Mouse (Mus musculus) myocyte (in vitro differentiated cells): ENCODE results near the gene Barx1. TPM values are rescaled to one million over a fixed set of nuclear protein-coding genes. Genes with fewer than 3 reads are reported as not detected.

ENCODE experiments used
- H3K27me3 ChIP-seq: one replicate; pipeline ENCODE4 v1.6.1; 2011; ENCODE audit not compliant: control insufficient read depth, insufficient read depth, insufficient read length
- H3K36me3 ChIP-seq: one replicate; pipeline ENCODE4 v1.6.1; 2011; ENCODE audit not compliant: control insufficient read depth, insufficient read depth
- H3K4me2 ChIP-seq: one replicate; pipeline ENCODE4 v1.6.1; 2011; ENCODE audit warnings: low read depth, control low read depth
- H3K4me3 ChIP-seq: one replicate; pipeline ENCODE4 v1.5.1; 2011; ENCODE audit warnings: mild to moderate bottlenecking, control low read depth, moderate library complexity
- H3K79me2 ChIP-seq: one replicate; pipeline ENCODE4 v1.6.1; 2011; ENCODE audit not compliant: control insufficient read depth, insufficient read depth
- H3ac ChIP-seq: one replicate; pipeline ENCODE4 v1.6.1; 2011; ENCODE audit not compliant: control insufficient read depth, insufficient read length
- CEBPB ChIP-seq: IDR thresholded peaks from 2 replicates; pipeline ENCODE4 v1.6.1; 2011; ENCODE audit warnings: mild to moderate bottlenecking, moderate library complexity; ENCODE audit not compliant: poor library complexity, insufficient read depth, severe bottlenecking
- E2F4 ChIP-seq: IDR thresholded peaks from one replicate; pipeline ENCODE4 v1.6.1; 2011; ENCODE audit warnings: mild to moderate bottlenecking, control low read depth, moderate library complexity; ENCODE audit not compliant: insufficient read depth
- MAX ChIP-seq: IDR thresholded peaks from one replicate; pipeline ENCODE4 v1.6.1; 2011; ENCODE audit warnings: low read depth, mild to moderate bottlenecking, control low read depth
- MYOD1 ChIP-seq, 3 experiments: IDR thresholded peaks; one replicate each; pipeline ENCODE4 v1.6.1; 2011; ENCODE audit warnings: control low read depth in 2 of 3, low read depth in 2 of 3, mild to moderate bottlenecking in 2 of 3, moderate library complexity in 1 of 3; ENCODE audit not compliant: insufficient read length in 2 of 3, control insufficient read depth in 1 of 3
- MYOG ChIP-seq, 3 experiments: IDR thresholded peaks; one replicate each; pipeline ENCODE4 v1.6.1; 2011; ENCODE audit warnings: control low read depth in 2 of 3, low read depth in 2 of 3, mild to moderate bottlenecking in 2 of 3; ENCODE audit not compliant: insufficient read length in 2 of 3, control insufficient read depth in 1 of 3, insufficient read depth in 1 of 3
- POLR2A ChIP-seq: IDR thresholded peaks from one replicate; pipeline ENCODE4 v1.6.1; 2011; ENCODE audit warnings: low read depth, mild to moderate bottlenecking, control low read depth, moderate library complexity; ENCODE audit not compliant: insufficient read length
- POLR2AphosphoS2 ChIP-seq: IDR thresholded peaks from one replicate; pipeline ENCODE4 v1.6.1; 2011; ENCODE audit warnings: low read depth, control low read depth; ENCODE audit not compliant: insufficient read length
- REST ChIP-seq: IDR thresholded peaks from one replicate; pipeline ENCODE4 v1.6.1; 2011; ENCODE audit warnings: mild to moderate bottlenecking, control low read depth, moderate library complexity; ENCODE audit not compliant: insufficient read depth, insufficient read length
- SRF ChIP-seq: IDR thresholded peaks from one replicate; pipeline ENCODE4 v1.6.1; 2011; ENCODE audit warnings: low read depth; ENCODE audit not compliant: control insufficient read depth, insufficient read length
- TCF12 ChIP-seq: IDR thresholded peaks from one replicate; pipeline ENCODE4 v1.6.1; 2011; ENCODE audit warnings: mild to moderate bottlenecking, control low read depth; ENCODE audit not compliant: poor library complexity, insufficient read depth, severe bottlenecking
- TCF3 ChIP-seq: IDR thresholded peaks from one replicate; pipeline ENCODE4 v1.6.1; 2011; ENCODE audit warnings: low read depth, control low read depth; ENCODE audit not compliant: insufficient read length
- USF1 ChIP-seq: IDR thresholded peaks from one replicate; pipeline ENCODE4 v1.6.1; 2011; ENCODE audit warnings: low read depth, mild to moderate bottlenecking, control low read depth, moderate library complexity
- polyA plus RNA-seq: library from polyadenylated mRNA; unstranded; fragments of >200 nt; fragmentation: generic; extraction: Trizol; gene quantifications from one replicate; pipeline ENCODE4 v1.2.1, GENCODE M21; 2012; ENCODE audit warnings: missing spikeins

Barx1 gene
- polyA plus RNA-seq, 1 experiment, result not detected

GRCm38 (mm10) chr13:48686666-48687065, 23.9 kb downstream of the Barx1 start:
- H3K36me3 ChIP-seq, result no peaks in the 10 kb centered on the region
- H3K4me2 ChIP-seq, result no peak overlapping the region
- no peak overlapping the region for H3ac ChIP-seq
- no peak for TF ChIP-seq USF1
- TF ChIP-seq POLR2A, result no peak
- H3K4me3 ChIP-seq, result no peak overlapping the region
- no peaks in the 10 kb centered on the region for H3K79me2 ChIP-seq
- H3K27me3 ChIP-seq, result peaks cover 64% of the 10 kb centered on the region

- no peak overlapping the region for H3K4me2 ChIP-seq
- H3ac ChIP-seq, result no peak overlapping the region
- TF ChIP-seq MAX (no peak), SRF (no peak), CEBPB (no peak), POLR2AphosphoS2 (no peak), TCF3 (no peak), E2F4 (no peak), MYOD1 (IDR thresholded peaks at IDR 0.05; ENCODE audit: control insufficient read depth in 1 of 3, insufficient read length in 2 of 3, low read depth in 2 of 3) (no peak)
- H3K79me2 ChIP-seq, result no peaks in the 10 kb centered on the region
- H3K27me3 ChIP-seq, result peaks cover 78% of the 10 kb centered on the region
- H3K4me3 ChIP-seq, result no peak overlapping the region
- no peaks in the 10 kb centered on the region for H3K36me3 ChIP-seq
Observed at GRCm38 (mm10) chr13:48691991-48692390, 29.2 kb downstream of the Barx1 start.

GRCm38 (mm10) chr13:48694090-48695064, 31.6 kb downstream of the Barx1 start:
- Histone ChIP-seq H3K36me3 (no peaks in the 10 kb centered on the region), H3K4me3 (no peak overlapping the region), H3ac (no peak overlapping the region), H3K4me2 (no peak overlapping the region), H3K79me2 (no peaks in the 10 kb centered on the region), H3K27me3 (peaks cover 89% of the 10 kb centered on the region)
- no peak for TF ChIP-seq SRF
- TF ChIP-seq MAX, result no peak
- no peak for TF ChIP-seq MYOG (IDR thresholded peaks at IDR 0.05; ENCODE audit: control insufficient read depth in 1 of 3, insufficient read depth in 1 of 3, insufficient read length in 2 of 3, low read depth in 2 of 3)
- TF ChIP-seq MYOD1 (IDR thresholded peaks at IDR 0.05; ENCODE audit: control insufficient read depth in 1 of 3, insufficient read length in 2 of 3, low read depth in 2 of 3), result no peak
- no peak for TF ChIP-seq E2F4

GRCm38 (mm10) chr13:48706385-48706951, 43.7 kb downstream of the Barx1 start:
- Histone ChIP-seq H3ac (no peak overlapping the region), H3K36me3 (no peaks in the 10 kb centered on the region), H3K27me3 (peaks cover 41% of the 10 kb centered on the region), H3K4me3 (no peak overlapping the region), H3K4me2 (no peak overlapping the region), H3K79me2 (no peaks in the 10 kb centered on the region)
- TF ChIP-seq TCF3 (no peak), MYOD1 (IDR thresholded peaks at IDR 0.05; ENCODE audit: control insufficient read depth in 1 of 3, insufficient read length in 2 of 3, low read depth in 2 of 3) (no peak), CEBPB (no peak), POLR2A (no peak), SRF (no peak), REST (no peak), MYOG (IDR thresholded peaks at IDR 0.05; ENCODE audit: control insufficient read depth in 1 of 3, insufficient read depth in 1 of 3, insufficient read length in 2 of 3, low read depth in 2 of 3) (no peak), USF1 (no peak), TCF12 (no peak), MAX (no peak), E2F4 (no peak), POLR2AphosphoS2 (no peak)

GRCm38 (mm10) chr13:48712675-48713074, 49.9 kb downstream of the Barx1 start:
- TF ChIP-seq TCF3 (no peak), POLR2AphosphoS2 (no peak), MAX (no peak), E2F4 (no peak), REST (no peak), MYOD1 (IDR thresholded peaks at IDR 0.05; ENCODE audit: control insufficient read depth in 1 of 3, insufficient read length in 2 of 3, low read depth in 2 of 3) (no peak), TCF12 (no peak), MYOG (IDR thresholded peaks at IDR 0.05; ENCODE audit: control insufficient read depth in 1 of 3, insufficient read depth in 1 of 3, insufficient read length in 2 of 3, low read depth in 2 of 3) (no peak), SRF (no peak)
- no peaks in the 10 kb centered on the region for H3K79me2 ChIP-seq
- no peak overlapping the region for H3K4me3 ChIP-seq
- no peak overlapping the region for H3ac ChIP-seq
- no peaks in the 10 kb centered on the region for H3K36me3 ChIP-seq
- H3K4me2 ChIP-seq, result no peak overlapping the region
- H3K27me3 ChIP-seq, result peaks cover 13% of the 10 kb centered on the region
